Mouse (Mus musculus) spleen, adult 2 months (tissue): ENCODE data around the gene Adam23.

Experiments
- CTCF ChIP-seq: fragments of 200-500 bp; IDR thresholded peaks from 2 replicates; pipeline ENCODE4 v1.5.1; 2011; ENCODE audit warnings: mild to moderate bottlenecking, inconsistent platforms; ENCODE audit not compliant: insufficient read depth, insufficient read length, insufficient replicate concordance; ENCODE audit errors: extremely low read depth
- POLR2A ChIP-seq: fragments of 200-500 bp; IDR thresholded peaks from 2 replicates; pipeline ENCODE4 v1.6.1; 2011; ENCODE audit warnings: low read depth, low read length, inconsistent platforms

DNA sequence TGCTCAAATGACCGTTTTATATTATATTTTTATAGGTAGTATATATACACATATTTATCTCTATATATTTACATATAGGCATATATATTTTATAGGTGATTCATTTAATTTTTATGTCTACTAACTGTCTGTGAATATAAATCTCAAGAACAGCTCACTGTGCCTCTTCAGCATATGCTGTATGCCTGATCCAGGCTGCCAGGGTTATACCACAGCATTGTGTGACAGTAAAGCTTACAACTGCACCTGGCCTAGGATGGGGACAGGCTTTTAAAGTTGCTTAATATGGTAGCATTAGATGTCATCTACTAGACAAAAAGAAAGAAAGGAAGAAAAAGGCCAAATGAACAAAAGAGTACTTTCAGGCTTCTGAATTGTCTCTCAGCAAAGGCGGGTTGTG is 27.6 kb downstream of the Adam23 start:
- TF ChIP-seq CTCF (no peak), POLR2A (no peak)
